Mouse (Mus musculus): ENCODE results near the gene Ets2.

Ets2 gene

DNA sequence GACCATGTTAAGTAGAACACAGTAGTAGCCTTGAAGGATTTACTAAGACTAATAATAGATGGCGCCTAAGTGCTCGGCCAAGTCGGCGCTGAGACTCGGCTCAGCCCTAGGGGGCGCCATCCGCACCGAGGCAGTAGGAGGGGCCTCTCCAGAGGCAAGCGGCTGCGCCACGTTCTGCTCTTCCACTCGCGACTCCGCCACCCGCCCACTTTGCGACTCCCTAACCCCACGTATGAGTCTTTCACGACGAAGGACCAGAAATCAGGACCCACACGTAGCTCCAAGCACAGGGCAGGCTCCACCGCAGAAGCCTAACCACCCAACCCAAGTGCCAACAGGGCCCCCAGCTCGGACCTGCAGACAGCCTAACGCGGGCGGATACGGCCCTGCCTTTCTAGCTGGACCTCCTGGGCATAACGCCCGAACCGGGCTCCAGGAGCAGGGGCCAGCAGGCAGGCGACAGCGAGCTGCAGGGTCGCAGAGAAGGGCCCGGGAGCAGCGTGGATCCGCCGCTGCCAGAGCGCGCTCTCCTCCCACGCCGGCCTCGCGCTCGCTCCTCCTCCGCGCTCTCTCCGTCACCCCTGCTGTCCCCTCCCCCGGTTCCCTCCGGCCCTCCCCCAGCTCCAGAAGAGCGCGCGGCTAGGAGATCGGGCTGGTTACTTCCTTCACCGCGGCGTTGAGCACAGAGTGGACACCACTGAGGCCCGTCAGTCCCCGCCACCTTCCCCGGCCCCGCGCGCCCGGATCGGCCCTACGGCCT is at the start of gene Ets2:
TSS of gene Ets2 (plus strand) at position 274 of the 760 bp plus-strand sequence.
- in situ Hi-C loops (cut with MboI, MseI), result no loop called here

GRCm38 (mm10) chr16:95654204-95654611 is 47.7 kb upstream of the Ets2 start:
- in situ Hi-C loops (cut with MboI, MseI), result no loop called here

GRCm38 (mm10) chr16:95656535-95656934 is 45.3 kb upstream of the Ets2 start:
- in situ Hi-C loops (cut with MboI, MseI), result no loop called here

GRCm38 (mm10) chr16:95657187-95657586 is 44.7 kb upstream of the Ets2 start:
- in situ Hi-C loops (cut with MboI, MseI), result no loop called here

DNA sequence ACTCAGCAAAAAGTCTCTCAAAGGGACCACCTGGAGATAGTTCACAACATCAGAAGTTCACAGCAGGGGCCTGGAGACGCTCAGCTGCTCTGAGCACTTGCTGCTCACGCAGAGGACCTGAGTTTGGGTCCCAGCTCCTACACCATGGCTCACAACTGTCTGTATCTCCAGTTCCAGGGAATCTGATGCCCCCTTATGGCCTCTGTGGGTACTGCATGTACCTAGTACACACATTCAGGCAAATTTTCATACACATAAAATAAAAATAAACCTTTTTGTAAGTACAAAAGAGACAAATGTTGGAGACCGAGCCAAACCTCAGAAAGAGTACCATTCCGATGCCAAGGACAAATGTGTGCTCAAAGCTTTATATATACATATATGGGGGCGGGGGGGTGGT is 44.1 kb upstream of the Ets2 start:
- in situ Hi-C loops (cut with MboI, MseI), result no loop called here

- in situ Hi-C loops (cut with MboI, MseI), result no loop called here
These were observed 42.9 kb upstream of the Ets2 start for GRCm38 (mm10) chr16:95658836-95659430.

DNA sequence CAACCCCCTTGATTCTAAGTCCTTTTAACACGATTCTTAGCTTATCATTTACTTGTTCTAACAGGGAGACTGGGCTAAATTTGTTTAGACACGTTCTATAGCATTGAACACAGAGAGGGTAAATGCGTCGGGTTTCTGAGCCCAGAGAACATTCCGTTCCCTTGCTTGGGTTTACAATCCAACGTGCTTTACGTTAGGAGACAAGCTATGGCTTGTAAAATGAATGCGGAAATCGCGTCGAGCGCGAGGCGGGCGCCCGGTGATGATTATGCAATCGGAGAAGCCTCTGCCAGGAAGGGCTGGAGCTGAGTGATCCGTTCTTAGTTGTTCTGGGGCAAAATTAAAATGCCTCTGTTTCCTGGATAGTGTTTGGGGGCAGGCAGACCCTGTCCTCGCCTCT is 42.4 kb upstream of the Ets2 start:
- in situ Hi-C loops (cut with MboI, MseI), result no loop called here

DNA sequence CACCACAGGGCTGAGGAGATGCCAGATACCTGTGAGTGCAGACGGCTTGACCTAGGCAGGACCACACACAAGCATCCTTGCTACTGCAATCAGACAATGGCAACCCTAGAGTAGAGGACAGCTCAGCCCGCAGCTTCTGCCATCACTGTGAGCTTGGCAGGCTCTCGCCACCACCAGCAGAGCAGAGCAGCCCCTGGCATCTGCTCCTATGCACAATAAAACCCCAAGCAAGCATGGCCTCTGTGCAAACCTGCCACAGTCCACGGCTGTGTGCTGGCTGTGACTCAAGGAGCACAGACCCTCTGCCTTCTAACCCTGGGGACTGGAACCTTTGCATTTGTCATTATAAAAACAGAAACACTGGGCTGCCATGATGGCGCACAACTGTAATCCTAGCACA is 41.0 kb upstream of the Ets2 start:
- in situ Hi-C loops (cut with MboI, MseI), result loop anchor here (5.0 kb wide), 1 partner anchor 286 kb away; no protein-coding TSS in a partner anchor

- in situ Hi-C loops (cut with MboI, MseI), result no loop called here
These were observed 36.3 kb upstream of the Ets2 start for GRCm38 (mm10) chr16:95665472-95666131.

DNA sequence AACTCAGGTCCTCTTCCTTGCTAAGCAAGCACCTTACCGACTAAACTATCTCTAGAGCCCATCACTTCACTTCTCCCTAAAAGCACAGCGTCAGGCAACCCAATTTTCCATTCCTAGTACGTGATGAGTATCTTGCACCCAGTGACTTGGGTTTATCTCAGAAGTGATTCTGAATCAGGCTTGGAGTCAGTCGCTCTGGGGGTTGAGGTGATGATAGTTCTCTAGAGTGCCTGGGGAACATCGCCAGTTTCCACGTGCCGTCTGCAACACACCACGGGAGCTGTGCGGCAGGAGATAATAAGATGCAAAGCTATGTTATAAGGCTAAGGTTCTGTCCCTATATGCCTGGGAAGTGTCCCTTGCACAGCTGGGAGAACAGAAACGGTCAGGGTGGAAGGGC is 35.6 kb upstream of the Ets2 start:
- in situ Hi-C loops (cut with MboI, MseI), result no loop called here

- in situ Hi-C loops (cut with MboI, MseI), result no loop called here
These were observed 34.3 kb upstream of the Ets2 start for GRCm38 (mm10) chr16:95667395-95668150.

- in situ Hi-C loops (cut with MboI, MseI), result no loop called here
These were observed 33.5 kb upstream of the Ets2 start for GRCm38 (mm10) chr16:95668151-95668993.

GRCm38 (mm10) chr16:95674452-95674921 is 27.4 kb upstream of the Ets2 start:
- in situ Hi-C loops (cut with MboI, MseI), result no loop called here

GRCm38 (mm10) chr16:95675212-95675611 is 26.7 kb upstream of the Ets2 start:
- in situ Hi-C loops (cut with MboI, MseI), result no loop called here

- in situ Hi-C loops (cut with MboI, MseI), result no loop called here
These were observed 25.2 kb upstream of the Ets2 start for GRCm38 (mm10) chr16:95676668-95677067.

- in situ Hi-C loops (cut with MboI, MseI), result no loop called here
These were observed 19.4 kb upstream of the Ets2 start for GRCm38 (mm10) chr16:95682431-95682892.

DNA sequence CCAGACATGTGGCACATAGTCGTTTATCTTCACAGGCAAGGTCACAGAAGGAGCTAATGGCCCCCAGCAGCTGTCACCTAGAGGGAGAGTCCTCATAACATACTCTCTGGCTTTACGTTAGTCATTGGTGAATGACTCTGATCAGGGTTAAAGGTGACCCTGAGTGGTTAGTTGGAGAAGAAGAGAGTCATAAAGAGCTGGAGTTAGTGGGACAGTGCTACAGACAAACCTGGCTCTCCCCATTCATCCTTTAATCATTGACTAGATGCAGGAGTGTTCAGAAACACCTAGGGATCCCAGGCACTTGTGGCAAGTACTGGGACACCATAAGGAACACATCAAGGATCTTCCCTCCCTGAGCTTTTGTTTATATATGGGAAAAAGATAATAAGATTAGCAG is 16.1 kb upstream of the Ets2 start:
- in situ Hi-C loops (cut with MboI, MseI), result no loop called here

DNA sequence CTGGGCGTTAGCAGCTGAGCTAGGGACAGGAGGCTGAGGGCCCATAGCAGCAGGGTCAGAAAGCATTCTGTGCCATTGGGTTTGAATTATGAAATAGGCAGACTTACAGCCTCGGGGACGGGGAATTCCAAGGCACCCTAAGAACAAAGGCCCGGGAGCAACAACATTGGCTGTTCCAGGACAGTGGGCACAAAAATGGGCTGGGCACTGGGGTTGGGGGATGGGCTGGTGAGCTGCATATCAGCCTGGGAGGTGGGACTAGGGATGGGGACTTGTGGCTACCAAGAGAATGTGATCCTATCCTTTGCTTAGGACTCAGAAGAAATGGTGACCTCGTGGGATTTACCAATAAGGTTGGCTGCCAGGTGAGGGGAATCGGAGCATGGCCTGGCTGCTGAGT is 15.6 kb upstream of the Ets2 start:
- in situ Hi-C loops (cut with MboI, MseI), result no loop called here

DNA sequence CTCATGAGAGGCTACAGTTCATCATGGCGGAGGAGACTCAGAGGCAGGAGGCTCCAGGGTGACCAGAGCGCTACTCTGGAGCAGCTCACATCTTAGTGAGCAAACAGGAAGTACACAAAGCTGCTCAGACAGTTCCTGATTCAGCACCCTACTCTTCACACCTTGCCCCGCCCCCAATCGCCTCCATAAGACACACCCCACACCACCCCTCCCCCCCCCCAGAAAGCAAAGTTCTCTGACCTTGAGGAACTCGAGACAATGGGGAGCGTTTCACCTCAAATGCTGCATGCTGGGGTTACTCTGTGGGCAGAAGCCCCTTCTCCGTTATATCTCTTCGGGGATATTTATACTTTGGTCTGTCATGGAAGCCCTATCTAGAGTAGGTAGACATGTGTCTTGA is 15.0 kb upstream of the Ets2 start:
- in situ Hi-C loops (cut with MboI, MseI), result no loop called here

DNA sequence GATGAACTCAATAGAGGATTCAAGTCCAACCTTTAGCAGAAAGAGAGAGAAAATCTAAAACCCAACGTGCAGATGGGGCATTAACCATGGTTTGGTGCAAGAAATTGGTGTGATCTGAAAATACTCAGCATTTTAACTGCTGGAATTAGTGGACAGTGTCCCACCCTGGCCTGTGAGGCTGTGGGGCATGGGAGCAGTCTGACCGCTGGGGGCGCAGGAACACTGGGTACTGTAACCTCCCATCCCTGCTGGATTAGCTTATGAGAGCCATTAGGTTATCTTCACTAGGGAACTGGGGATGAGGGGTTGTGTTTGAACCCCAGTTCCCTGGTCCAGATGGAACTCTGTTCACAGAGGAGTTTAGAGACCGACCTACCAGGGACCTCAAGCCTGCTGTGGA is 13.9 kb upstream of the Ets2 start:
- in situ Hi-C loops (cut with MboI, MseI), result no loop called here

GRCm38 (mm10) chr16:95696599-95696998 is 5.3 kb upstream of the Ets2 start:
- in situ Hi-C loops (cut with MboI, MseI), result no loop called here

All from regulatory T cell (primary cell).